Mouse (Mus musculus): ENCODE results near the gene Olfr49. TPM values are rescaled to one million over a fixed set of nuclear protein-coding genes. Genes with fewer than 3 reads are reported as not detected.

Olfr49 gene
- polyA plus RNA-seq, 1 experiment: not detected

DNA sequence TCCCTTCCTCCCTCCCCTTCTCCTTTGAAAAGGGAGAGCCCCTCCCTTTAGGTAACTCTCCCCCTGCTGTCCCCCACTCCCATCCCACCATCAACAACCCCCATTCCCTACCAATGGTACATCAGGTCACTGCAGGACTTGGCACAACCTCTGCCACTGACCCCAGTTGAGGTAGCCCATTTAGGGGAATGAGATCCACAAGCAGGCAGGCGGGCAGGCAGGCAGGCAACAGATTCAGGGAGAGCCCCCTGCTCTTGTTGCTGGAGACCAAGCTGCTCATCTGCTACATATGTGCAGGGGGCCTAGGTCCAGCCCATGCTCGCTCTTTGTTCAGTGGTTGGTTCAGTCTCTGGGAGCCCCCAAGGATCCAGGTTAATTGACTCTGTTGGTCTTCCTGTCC is 8.3 kb downstream of the Olfr49 start:
- no peak for DNase-seq (ENCODE audit: low read depth)
- TF ChIP-seq POLR2A (IDR thresholded peaks at IDR 0.05; ENCODE audit: borderline replicate concordance, extremely low read depth, insufficient read depth, insufficient read length, poor library complexity, severe bottlenecking): no peak
- no peak for TF ChIP-seq CTCF (IDR thresholded peaks at IDR 0.05; ENCODE audit: borderline replicate concordance, extremely low read depth, insufficient read depth, insufficient read length)

DNA sequence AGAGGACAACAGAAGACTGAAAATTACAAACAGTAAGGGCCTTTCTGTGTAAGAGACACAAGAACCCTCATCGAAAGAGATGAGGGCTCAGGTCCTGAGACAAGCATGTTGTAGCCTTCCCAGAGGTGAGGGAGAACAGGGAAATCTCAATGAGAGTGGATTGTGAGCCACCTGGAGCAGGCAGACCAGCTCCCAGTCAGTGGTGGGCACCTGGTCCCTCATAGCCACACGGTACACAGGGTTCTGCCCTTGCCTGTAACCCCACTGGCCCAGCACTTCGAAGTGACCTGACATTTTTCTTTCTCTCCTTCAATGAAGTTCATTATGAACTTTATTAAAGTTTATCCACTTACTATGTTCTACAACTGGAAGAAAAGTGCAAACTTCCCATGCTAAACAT is 12.0 kb downstream of the Olfr49 start:
- no peak for DNase-seq (ENCODE audit: low read depth)
- TF ChIP-seq CTCF (IDR thresholded peaks at IDR 0.05; ENCODE audit: borderline replicate concordance, extremely low read depth, insufficient read depth, insufficient read length) (no peak), POLR2A (IDR thresholded peaks at IDR 0.05; ENCODE audit: borderline replicate concordance, extremely low read depth, insufficient read depth, insufficient read length, poor library complexity, severe bottlenecking) (no peak)

- no peak for TF ChIP-seq POLR2A (IDR thresholded peaks at IDR 0.05; ENCODE audit: borderline replicate concordance, extremely low read depth, insufficient read depth, insufficient read length, poor library complexity, severe bottlenecking)
- no peak for DNase-seq (ENCODE audit: low read depth)
These were observed 12.6 kb downstream of the Olfr49 start for GRCm38 (mm10) chr14:54271976-54272606.

GRCm38 (mm10) chr14:54270413-54270812 is 14.3 kb downstream of the Olfr49 start:
- DNase-seq (ENCODE audit: low read depth): no peak
- TF ChIP-seq POLR2A (IDR thresholded peaks at IDR 0.05; ENCODE audit: borderline replicate concordance, extremely low read depth, insufficient read depth, insufficient read length, poor library complexity, severe bottlenecking) (no peak), CTCF (IDR thresholded peaks at IDR 0.05; ENCODE audit: borderline replicate concordance, extremely low read depth, insufficient read depth, insufficient read length) (no peak)

DNA sequence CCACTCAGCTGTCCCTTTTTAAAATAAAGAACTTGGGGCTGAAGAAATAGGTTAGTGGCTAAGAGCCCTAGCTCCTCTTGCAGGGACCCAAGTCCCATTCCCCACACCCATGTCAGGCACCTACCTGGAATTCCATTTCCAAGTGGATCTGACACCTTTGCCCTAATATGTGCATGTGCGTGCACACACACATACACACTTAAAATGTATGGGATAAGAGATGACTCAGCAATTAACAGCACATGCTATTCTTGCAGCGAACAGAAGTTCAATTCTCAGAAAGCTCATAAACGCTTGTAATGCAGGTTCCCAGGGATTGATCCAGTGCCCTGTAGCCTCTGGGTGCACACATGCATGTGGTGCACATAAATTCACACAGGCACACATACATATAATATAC is 15.2 kb downstream of the Olfr49 start:
- TF ChIP-seq CTCF (IDR thresholded peaks at IDR 0.05; ENCODE audit: borderline replicate concordance, extremely low read depth, insufficient read depth, insufficient read length) (no peak), POLR2A (IDR thresholded peaks at IDR 0.05; ENCODE audit: borderline replicate concordance, extremely low read depth, insufficient read depth, insufficient read length, poor library complexity, severe bottlenecking) (no peak)
- DNase-seq (ENCODE audit: low read depth): no peak

DNA sequence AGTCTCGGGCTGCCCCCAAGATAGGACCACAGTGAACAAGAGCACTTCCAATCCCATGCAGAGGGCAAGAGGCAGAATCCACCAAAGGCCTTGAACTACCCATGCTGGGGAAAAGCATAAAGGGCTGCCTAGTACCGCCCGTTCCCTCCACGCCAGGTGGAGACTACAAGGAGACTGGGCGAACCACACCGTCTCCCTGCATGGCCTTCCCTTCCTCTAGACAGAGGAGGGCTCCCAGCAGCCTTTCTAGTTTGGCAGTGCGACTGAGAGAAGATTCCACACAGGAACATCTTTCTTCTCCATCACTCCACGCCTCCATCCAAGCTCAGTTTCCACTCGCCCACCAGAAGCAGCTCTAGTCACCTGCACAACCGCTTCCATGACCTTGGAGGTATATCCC is 16.8 kb downstream of the Olfr49 start:
- no peak for DNase-seq (ENCODE audit: low read depth)
- TF ChIP-seq POLR2A (IDR thresholded peaks at IDR 0.05; ENCODE audit: borderline replicate concordance, extremely low read depth, insufficient read depth, insufficient read length, poor library complexity, severe bottlenecking) (no peak), CTCF (IDR thresholded peaks at IDR 0.05; ENCODE audit: borderline replicate concordance, extremely low read depth, insufficient read depth, insufficient read length) (no peak)

- TF ChIP-seq POLR2A (IDR thresholded peaks at IDR 0.05; ENCODE audit: borderline replicate concordance, extremely low read depth, insufficient read depth, insufficient read length, poor library complexity, severe bottlenecking): no peak
- no peak for TF ChIP-seq CTCF (IDR thresholded peaks at IDR 0.05; ENCODE audit: borderline replicate concordance, extremely low read depth, insufficient read depth, insufficient read length)
- DNase-seq (ENCODE audit: low read depth): no peak
These were observed 18.8 kb downstream of the Olfr49 start for GRCm38 (mm10) chr14:54265951-54266350.

- TF ChIP-seq CTCF (IDR thresholded peaks at IDR 0.05; ENCODE audit: borderline replicate concordance, extremely low read depth, insufficient read depth, insufficient read length) (no peak), POLR2A (IDR thresholded peaks at IDR 0.05; ENCODE audit: borderline replicate concordance, extremely low read depth, insufficient read depth, insufficient read length, poor library complexity, severe bottlenecking) (no peak)
- no peak for DNase-seq (ENCODE audit: low read depth)
These were observed 19.6 kb downstream of the Olfr49 start for GRCm38 (mm10) chr14:54265093-54265492.

DNA sequence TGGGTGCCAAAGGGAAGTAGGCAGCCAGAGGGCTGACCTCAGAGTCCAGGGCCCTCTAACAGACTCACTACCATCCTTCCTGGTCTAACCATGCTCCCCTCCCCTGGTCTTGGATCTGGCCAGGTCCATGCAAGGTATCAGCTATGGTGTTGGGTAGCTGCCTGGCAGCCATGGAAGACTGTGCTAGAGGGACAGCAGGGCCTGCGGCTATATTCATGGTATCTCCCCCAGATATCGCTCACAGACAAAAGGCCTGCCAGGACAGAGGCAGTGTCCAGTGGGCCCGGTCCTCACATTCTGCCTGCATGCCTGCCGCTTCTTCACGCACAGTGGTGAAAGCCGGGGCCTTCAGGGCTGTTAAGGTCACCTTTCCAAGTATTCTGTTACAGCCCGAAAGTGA is 20.5 kb downstream of the Olfr49 start:
- TF ChIP-seq CTCF (IDR thresholded peaks at IDR 0.05; ENCODE audit: borderline replicate concordance, extremely low read depth, insufficient read depth, insufficient read length) (no peak), POLR2A (IDR thresholded peaks at IDR 0.05; ENCODE audit: borderline replicate concordance, extremely low read depth, insufficient read depth, insufficient read length, poor library complexity, severe bottlenecking) (no peak)
- DNase-seq (ENCODE audit: low read depth): no peak

DNA sequence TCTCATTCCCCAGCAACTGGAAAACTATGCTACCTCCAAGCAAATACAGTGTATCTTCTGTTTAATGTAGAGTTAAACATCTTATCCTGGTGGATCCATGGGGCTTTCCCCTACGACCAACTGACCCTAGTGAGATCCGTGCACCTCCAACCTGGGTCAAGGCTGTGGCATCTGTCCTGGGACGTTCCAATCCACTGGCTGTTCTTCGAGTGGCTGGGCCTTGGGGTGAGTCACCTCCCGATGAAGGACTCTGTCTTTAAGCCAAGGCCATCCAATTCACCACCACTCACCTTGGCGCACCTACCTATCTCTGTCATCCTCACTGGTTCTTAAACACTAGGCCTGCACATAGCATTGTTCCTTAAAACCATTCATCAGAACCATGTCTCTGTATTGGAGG is 21.6 kb downstream of the Olfr49 start:
- TF ChIP-seq POLR2A (IDR thresholded peaks at IDR 0.05; ENCODE audit: borderline replicate concordance, extremely low read depth, insufficient read depth, insufficient read length, poor library complexity, severe bottlenecking) (no peak), CTCF (IDR thresholded peaks at IDR 0.05; ENCODE audit: borderline replicate concordance, extremely low read depth, insufficient read depth, insufficient read length) (no peak)

DNA sequence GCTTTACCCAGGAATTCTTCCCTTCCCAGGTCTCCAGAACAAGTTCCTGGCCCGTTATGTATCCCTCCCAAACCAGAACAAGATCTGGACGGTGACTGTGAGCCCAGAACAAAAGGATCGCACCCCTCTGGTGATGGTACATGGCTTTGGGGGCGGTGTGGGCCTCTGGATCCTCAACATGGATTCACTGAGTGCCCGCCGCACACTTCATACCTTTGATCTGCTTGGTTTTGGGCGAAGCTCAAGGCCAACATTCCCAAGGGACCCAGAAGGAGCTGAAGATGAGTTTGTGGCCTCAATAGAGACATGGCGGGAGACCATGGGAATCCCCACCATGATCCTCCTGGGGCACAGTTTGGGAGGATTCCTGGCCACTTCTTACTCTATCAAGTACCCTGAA is 22.1 kb downstream of the Olfr49 start:
- no peak for DNase-seq (ENCODE audit: low read depth)
- no peak for TF ChIP-seq POLR2A (IDR thresholded peaks at IDR 0.05; ENCODE audit: borderline replicate concordance, extremely low read depth, insufficient read depth, insufficient read length, poor library complexity, severe bottlenecking)
- no peak for TF ChIP-seq CTCF (IDR thresholded peaks at IDR 0.05; ENCODE audit: borderline replicate concordance, extremely low read depth, insufficient read depth, insufficient read length)

More for the DNA sequence above, 21.6 kb downstream of the Olfr49 start:
- DNase-seq (ENCODE audit: low read depth): no peak

GRCm38 (mm10) chr14:54261386-54261785 is 23.4 kb downstream of the Olfr49 start:
- no peak for DNase-seq (ENCODE audit: low read depth)
- TF ChIP-seq POLR2A (IDR thresholded peaks at IDR 0.05; ENCODE audit: borderline replicate concordance, extremely low read depth, insufficient read depth, insufficient read length, poor library complexity, severe bottlenecking) (no peak), CTCF (IDR thresholded peaks at IDR 0.05; ENCODE audit: borderline replicate concordance, extremely low read depth, insufficient read depth, insufficient read length) (no peak)

Data from brain, embryonic 14.5 days (tissue).